9 mouse cellular contexts compared by ENCODE assay signal in the genomic region with DNA sequence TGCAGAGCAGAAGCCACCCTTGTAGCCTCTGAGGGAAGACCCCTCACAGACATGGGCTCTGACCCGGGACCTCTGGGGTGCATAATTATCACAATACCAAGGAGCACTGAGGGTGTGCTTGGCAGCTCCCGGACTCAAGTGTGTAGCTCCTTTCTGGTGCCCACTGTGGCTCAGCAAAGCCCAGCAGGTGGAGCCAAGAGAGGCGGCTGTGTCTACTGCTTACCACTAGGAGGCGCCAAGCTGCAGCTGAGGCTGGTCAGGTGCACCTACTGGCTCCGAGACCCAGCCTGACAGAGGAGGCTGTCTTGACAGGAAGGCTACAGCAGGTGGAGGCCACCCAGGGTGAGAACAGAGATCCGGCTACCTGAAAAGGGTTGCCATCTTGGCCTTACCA. TPM values are rescaled to one million over a fixed set of nuclear protein-coding genes. Genes with fewer than 3 reads are reported as not detected.
DNase-seq lines count a peak whose midpoint lies in the region; TF ChIP-seq lines count a peak whose summit lies in the region.
"Had no signal": no experiment of that assay in that cellular context is flagged by ENCODE, and none has a peak within 500 bp of the region (broad histone marks: within the 10 kb centered on the region; RNA-seq: fewer than 3 reads in every experiment).

No protein-coding gene starts in this region.

- DNase-seq in spleen, adult 2 months (ENCODE audit: low read depth in 1 of 2, low spot score in 2 of 2), result peak; percentile 3 to 28
- no peak for DNase-seq in spleen, adult 12 weeks (ENCODE audit: low spot score)
- peak; percentile 84 for DNase-seq in embryo, embryonic 10 days (ENCODE audit: low spot score)
- DNase-seq in heart, adult 9 months (ENCODE audit: low spot score in 2 of 2), result peak; percentile 39 to 62
- DNase-seq in layer of hippocampus, adult 18-20 months (ENCODE audit: low spot score in 2 of 2), result peak; percentile 71 to 86
- DNase-seq in lung, postnatal 14 days, result peak; percentile 80
- peak; percentile 78 for DNase-seq in right cerebral cortex, adult 18-20 months
- DNase-seq in urinary bladder, adult 18-20 months (ENCODE audit: low spot score in 2 of 2), result peak; percentile 55 to 67

- H3K36me3 ChIP-seq in spleen, adult 2 months (ENCODE audit: control insufficient read depth, insufficient read depth, low read length), result no peaks in the 10 kb centered on the region
- H3K36me3 ChIP-seq: embryonic facial prominence, embryonic 13.5 days had no signal

- H3K27me3 ChIP-seq in spleen, adult 2 months (ENCODE audit: control insufficient read depth, insufficient read depth, low read length), result no peaks in the 10 kb centered on the region

- 15% methylated on average over 6 of the region's 6 CpGs for WGBS in spleen, adult 2 months

- H3K4me3 ChIP-seq in spleen, adult 2 months (ENCODE audit: extremely low read depth, insufficient read depth, insufficient read length), result no peak overlapping the region
- H3K4me3 ChIP-seq: embryonic facial prominence, embryonic 13.5 days had no signal

- TF ChIP-seq POLR2A in spleen, adult 2 months (IDR thresholded peaks at IDR 0.05; ENCODE audit: low read depth, low read length), result no peak

- TF ChIP-seq CTCF in spleen, adult 2 months (IDR thresholded peaks at IDR 0.05; ENCODE audit: extremely low read depth, insufficient read depth, insufficient read length, insufficient replicate concordance), result peak; percentile 63; the same call in 1 of the 2 replicates

- no peaks in the 10 kb centered on the region for H3K4me1 ChIP-seq in spleen, adult 2 months (ENCODE audit: control insufficient read depth, insufficient read depth, insufficient read length)

- no peak overlapping the region for H3K27ac ChIP-seq in spleen, adult 2 months (ENCODE audit: insufficient read depth, low read length)
- H3K27ac ChIP-seq: embryonic facial prominence, embryonic 13.5 days had no signal

RNA-seq across cellular contexts. Expression of a gene that starts 56.9 kb away (rescaled TPM):
- polyA plus RNA-seq in spleen, adult 2 months (2012; rRNA removed), result 0.20 and 0.26 TPM in 2 replicates
- 10 to 100 TPM; 40.7 to 40.9 TPM for total RNA-seq in layer of hippocampus, adult 18-20 months (2021)
